Mouse (Mus musculus) bone marrow macrophage, adult 2 months (primary cell): ENCODE results near the gene Wfdc6b. TPM values are rescaled to one million over a fixed set of nuclear protein-coding genes. Genes with fewer than 3 reads are reported as not detected.
"Not testable (repeated sequence)": the region's sequence is repeated elsewhere in the genome, so short reads cannot be mapped to it uniquely, and the experiment has no call there.

ENCODE experiments used
- H3K27ac ChIP-seq: 2 replicates; pipeline ENCODE4 v1.5.1; 2012; ENCODE audit warnings: low read depth, low read length; ENCODE audit not compliant: insufficient read depth
- H3K4me1 ChIP-seq: 2 replicates; pipeline ENCODE4 v1.6.1; 2012; ENCODE audit warnings: low read length; ENCODE audit not compliant: control insufficient read depth, insufficient read depth
- H3K4me3 ChIP-seq: 2 replicates; pipeline ENCODE4 v1.5.1; 2012; ENCODE audit warnings: mild to moderate bottlenecking, low read length, moderate library complexity; ENCODE audit not compliant: insufficient read depth
- CTCF ChIP-seq: IDR thresholded peaks from 2 replicates; pipeline ENCODE4 v1.5.1; 2012; ENCODE audit warnings: low read depth, mild to moderate bottlenecking, low read length, moderate library complexity
- POLR2A ChIP-seq: IDR thresholded peaks from 2 replicates; pipeline ENCODE4 v1.6.1; 2012; ENCODE audit warnings: mild to moderate bottlenecking, low read depth, low read length, borderline replicate concordance
- polyA plus RNA-seq: library from polyadenylated mRNA; stranded (reverse); fragments of >200 nt; gene quantifications from 2 replicates; pipeline ENCODE4 v1.2.4, GENCODE M21; 2012; ENCODE audit not compliant: missing spikeins, insufficient read depth, insufficient read length

Gene Wfdc6b
- not detected in 2 replicates for polyA plus RNA-seq

DNA sequence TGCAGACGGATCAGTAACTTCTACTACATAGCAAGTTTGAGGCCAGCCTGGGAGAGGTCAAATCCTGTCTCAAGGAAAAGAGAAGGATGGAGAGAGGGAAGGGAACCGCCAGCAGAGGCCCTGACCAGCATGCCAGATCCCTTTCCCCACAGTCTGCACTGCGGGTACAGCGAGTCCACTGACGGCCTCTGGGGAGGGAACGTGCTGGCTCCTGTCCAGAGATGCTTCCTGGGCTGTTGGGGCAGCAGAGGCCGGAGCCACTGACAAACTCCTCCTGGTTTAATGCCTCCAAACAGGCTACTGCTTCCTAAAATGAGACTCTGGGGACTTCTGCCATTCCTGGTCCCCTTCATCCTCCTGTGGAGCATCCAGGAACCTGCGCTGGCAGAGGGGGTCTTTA, at the start of gene Wfdc6b, which contains the start of gene Wfdc8:
TSS of gene Wfdc6b (plus strand) at position 52 of the 400 bp plus-strand sequence.
TSS of gene Wfdc8 (minus strand) at position 156 of the 400 bp plus-strand sequence.
- H3K27ac ChIP-seq, H3K4me3 ChIP-seq, H3K4me1 ChIP-seq: not testable (repeated sequence)

DNA sequence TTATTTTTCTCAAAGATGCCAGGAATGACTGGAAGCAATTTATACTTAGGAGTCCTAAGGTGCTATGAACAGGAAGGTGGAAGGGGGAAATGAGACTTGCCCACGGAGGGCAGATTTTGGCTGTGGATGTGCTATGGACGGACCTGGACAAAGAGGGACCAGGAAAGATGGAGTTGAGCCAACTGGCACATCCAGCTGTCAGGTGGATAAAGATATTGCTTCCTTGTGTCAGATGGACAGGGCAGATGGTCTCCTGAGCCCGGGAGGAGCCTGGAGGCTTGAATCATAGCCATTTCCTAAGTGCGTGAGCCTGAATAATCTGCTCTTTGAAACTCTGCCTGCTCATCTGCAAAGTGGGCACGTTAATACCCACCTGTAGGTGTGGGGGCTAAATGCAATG, 49.0 kb upstream of the Wfdc6b start:
- TF ChIP-seq POLR2A (no peak), CTCF (no peak)
- Histone ChIP-seq H3K27ac (no peak overlapping the region), H3K4me1 (no peaks in the 10 kb centered on the region), H3K4me3 (no peak overlapping the region)

DNA sequence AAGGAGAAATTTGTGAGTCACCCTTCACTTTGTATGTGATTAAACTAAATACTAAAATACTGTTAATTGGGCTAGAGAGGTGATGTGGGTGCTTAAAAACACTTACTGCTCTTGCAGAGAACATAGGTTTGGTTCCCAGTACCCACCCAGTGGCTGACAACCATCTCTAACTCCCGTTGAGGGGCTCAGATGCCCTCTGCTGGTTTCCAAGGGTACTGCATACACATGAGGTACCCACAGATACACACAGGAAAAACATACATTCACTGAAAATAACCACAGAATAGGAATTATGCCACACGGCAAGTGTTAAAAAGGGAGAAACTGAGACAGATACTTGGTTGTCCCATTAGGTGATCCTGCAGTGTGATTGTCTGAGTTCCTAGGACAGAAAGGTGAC, 46.3 kb upstream of the Wfdc6b start:
- Histone ChIP-seq H3K27ac (no peak overlapping the region), H3K4me3 (no peak overlapping the region), H3K4me1 (no peaks in the 10 kb centered on the region)
- no peak for TF ChIP-seq CTCF
- no peak for TF ChIP-seq POLR2A

- H3K27ac ChIP-seq = no peak overlapping the region
- H3K4me1 ChIP-seq = no peaks in the 10 kb centered on the region
- H3K4me3 ChIP-seq = no peak overlapping the region
- no peak for TF ChIP-seq CTCF
- no peak for TF ChIP-seq POLR2A
Measured at GRCm38 (mm10) chr2:164567460-164567859, 45.9 kb upstream of the Wfdc6b start.

- not testable (repeated sequence) for H3K4me1 ChIP-seq, H3K27ac ChIP-seq, H3K4me3 ChIP-seq
Measured at GRCm38 (mm10) chr2:164573359-164573758, 40.0 kb upstream of the Wfdc6b start, which contains the start of gene Spint3. Spint3 (minus strand) TSS chr2:164573459.

DNA sequence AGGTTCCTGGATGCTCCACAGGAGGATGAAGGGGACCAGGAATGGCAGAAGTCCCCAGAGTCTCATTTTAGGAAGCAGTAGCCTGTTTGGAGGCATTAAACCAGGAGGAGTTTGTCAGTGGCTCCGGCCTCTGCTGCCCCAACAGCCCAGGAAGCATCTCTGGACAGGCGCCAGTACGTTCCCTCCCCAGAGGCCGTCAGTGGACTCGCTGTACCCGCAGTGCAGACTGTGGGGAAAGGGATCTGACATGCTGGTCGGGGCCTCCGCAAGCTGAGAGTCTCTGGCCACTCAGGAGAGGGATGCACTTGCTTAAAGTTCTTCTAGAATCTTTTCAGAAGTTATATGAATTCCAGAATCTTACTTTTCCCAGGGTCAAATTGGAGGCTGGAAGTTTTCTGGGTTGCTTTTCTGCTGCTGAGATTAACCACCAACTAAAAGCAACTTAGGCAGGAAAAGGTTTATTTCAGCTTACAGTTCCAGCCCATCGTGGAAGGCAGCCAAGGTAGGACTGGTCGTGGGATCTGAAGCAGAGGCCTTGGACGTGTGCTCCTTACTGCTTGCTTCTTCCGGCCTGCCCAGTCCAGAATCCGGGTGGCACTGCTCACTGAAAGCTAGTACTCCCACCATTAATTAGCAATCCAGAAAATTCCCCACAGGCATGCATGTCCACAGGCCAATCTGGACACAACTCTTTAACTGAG, 28.1 kb upstream of the Wfdc6b start, which contains the start of gene Wfdc6a:
TSS of gene Wfdc6a (minus strand) at position 423 of the 701 bp plus-strand sequence.
- H3K27ac ChIP-seq, H3K4me3 ChIP-seq, H3K4me1 ChIP-seq: not testable (repeated sequence)

GRCm38 (mm10) chr2:164592014-164592413, 21.3 kb upstream of the Wfdc6b start:
- Histone ChIP-seq H3K27ac (no peak overlapping the region), H3K4me3 (no peak overlapping the region), H3K4me1 (no peaks in the 10 kb centered on the region)
- no peak for TF ChIP-seq POLR2A
- peak; percentile 51; the same call in 1 of the 2 replicates for TF ChIP-seq CTCF

GRCm38 (mm10) chr2:164593494-164593893, 19.8 kb upstream of the Wfdc6b start, which contains the start of gene Eppin:
Eppin (minus strand) TSS chr2:164593594.
- no peak within 1 kb of the TSS for H3K27ac ChIP-seq
- H3K4me3 ChIP-seq = no peak within 1 kb of the TSS
- H3K4me1 ChIP-seq = no peaks in the 10 kb centered on the region
- no peak for TF ChIP-seq POLR2A
- TF ChIP-seq CTCF = no peak

DNA sequence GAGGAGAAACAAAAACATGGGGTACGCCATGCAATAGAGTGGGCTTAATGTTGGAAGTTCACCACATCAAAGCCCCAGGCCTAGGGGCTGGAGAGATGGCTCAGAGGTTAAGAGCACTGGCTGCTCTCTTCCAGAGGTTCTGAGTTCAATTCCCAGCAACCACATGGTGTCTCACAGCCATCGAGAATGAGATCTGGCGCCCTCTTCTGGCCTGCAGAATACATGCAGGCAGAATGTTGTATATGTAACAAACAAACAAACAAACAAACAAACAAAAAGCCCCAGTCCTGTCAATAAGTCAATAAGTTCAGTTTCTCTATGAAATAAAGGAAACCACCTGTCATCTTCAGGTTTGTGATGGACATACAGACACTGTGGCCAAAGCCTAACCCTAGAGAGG, 13.1 kb upstream of the Wfdc6b start:
- Histone ChIP-seq H3K4me1 (no peaks in the 10 kb centered on the region), H3K27ac (no peak overlapping the region), H3K4me3 (no peak overlapping the region)
- peak; percentile 25; the same call in 1 of the 2 replicates for TF ChIP-seq CTCF
- TF ChIP-seq POLR2A = no peak

DNA sequence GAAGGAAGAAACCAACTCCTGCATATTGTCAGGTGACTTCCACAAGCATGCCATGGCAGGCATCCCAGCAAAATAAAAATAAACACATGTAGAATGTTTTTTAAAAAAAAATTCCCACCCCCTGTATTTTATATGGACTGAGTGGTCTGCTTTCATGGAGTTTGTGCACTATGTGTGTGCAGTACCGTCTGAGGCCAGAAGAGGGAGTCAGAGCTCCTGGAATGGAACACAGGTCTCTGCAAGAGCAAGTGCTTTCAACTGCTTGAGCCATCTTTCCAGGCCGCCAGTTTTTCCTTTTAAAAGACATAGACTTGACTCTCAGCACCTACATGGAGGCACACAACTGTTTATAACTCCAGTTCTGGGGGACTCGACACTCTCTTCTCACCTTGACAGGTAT, 9.8 kb upstream of the Wfdc6b start:
- TF ChIP-seq POLR2A (no peak), CTCF (no peak)
- no peak overlapping the region for H3K27ac ChIP-seq
- H3K4me3 ChIP-seq = no peak overlapping the region

DNA sequence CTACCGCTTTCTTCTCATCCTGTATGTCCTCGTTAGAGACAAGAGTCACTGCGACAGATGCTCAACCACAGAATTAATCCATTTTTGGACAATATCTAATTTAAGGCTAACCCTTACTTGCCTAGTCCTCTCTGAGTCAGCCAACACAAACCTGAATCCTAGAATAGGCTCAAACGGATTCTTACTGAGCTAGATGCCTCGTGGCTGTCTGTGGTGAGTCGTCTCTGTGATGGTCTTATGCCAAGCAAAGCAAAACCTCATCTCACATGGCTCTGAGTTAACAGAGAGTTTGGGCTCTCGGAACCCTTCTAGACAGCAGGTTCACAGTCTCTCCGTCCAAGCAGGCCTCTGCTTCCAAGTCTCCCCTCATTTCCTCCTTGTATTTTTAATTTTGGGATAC, 8.9 kb upstream of the Wfdc6b start:
- Histone ChIP-seq H3K4me1 (no peaks in the 10 kb centered on the region), H3K4me3 (no peak overlapping the region), H3K27ac (no peak overlapping the region)
- TF ChIP-seq CTCF = no peak
- TF ChIP-seq POLR2A = no peak

More for the DNA sequence above, 9.8 kb upstream of the Wfdc6b start:
- no peaks in the 10 kb centered on the region for H3K4me1 ChIP-seq
